Mouse (Mus musculus) small intestine, adult 2 months (tissue): ENCODE measurements around the gene Spag8. TPM values are rescaled to one million over a fixed set of nuclear protein-coding genes. Genes with fewer than 3 reads are reported as not detected.
A peak's percentile ranks its signal among the peaks of the same experiment; 100 is the strongest.

Experiments
- H3K27ac ChIP-seq: fragments of 200-500 bp; 2 replicates; pipeline ENCODE4 v1.5.1; 2012; ENCODE audit warnings: low read depth, low read length, control low read depth, inconsistent platforms; ENCODE audit not compliant: insufficient read depth
- H3K27me3 ChIP-seq: fragments of 200-500 bp; 2 replicates; pipeline ENCODE4 v1.6.1; 2012; ENCODE audit warnings: mild to moderate bottlenecking, moderate library complexity, low read length, inconsistent platforms; ENCODE audit not compliant: control insufficient read depth, insufficient read depth
- H3K36me3 ChIP-seq: fragments of 200-500 bp; 2 replicates; pipeline ENCODE4 v1.6.1; 2012; ENCODE audit warnings: mild to moderate bottlenecking, low read length, control low read depth, inconsistent platforms; ENCODE audit not compliant: control insufficient read depth, insufficient read depth
- H3K4me1 ChIP-seq: fragments of 200-500 bp; 2 replicates; pipeline ENCODE4 v1.6.1; 2012; ENCODE audit warnings: low read length, inconsistent platforms, mixed read lengths; ENCODE audit not compliant: control insufficient read depth, insufficient read depth, insufficient read length
- H3K4me3 ChIP-seq: fragments of 200-500 bp; 2 replicates; pipeline ENCODE4 v1.5.1; 2012; ENCODE audit warnings: low read depth, mild to moderate bottlenecking, control low read depth, inconsistent platforms, low read length, moderate library complexity
- CTCF ChIP-seq: fragments of 200-500 bp; IDR thresholded peaks from 2 replicates; pipeline ENCODE4 v1.5.1; 2012; ENCODE audit warnings: low read depth, mild to moderate bottlenecking, control low read depth, inconsistent platforms, low read length, moderate library complexity, mixed read lengths; ENCODE audit not compliant: insufficient replicate concordance, insufficient read length; ENCODE audit errors: extremely low read depth
- POLR2A ChIP-seq: fragments of 200-500 bp; IDR thresholded peaks from 2 replicates; pipeline ENCODE4 v1.6.1; 2012; ENCODE audit warnings: low read depth, mild to moderate bottlenecking, control low read depth, inconsistent platforms, low read length, moderate library complexity
- WGBS: fragments of 180-500 bp; shearing (Covaris S2); methylation state at CpG from one replicate; pipeline ENCODE4 v1.1.7; 2018; 5-methylcytosine and 5-hydroxymethylcytosine counted together
- polyA plus RNA-seq: library from polyadenylated mRNA; depleted of rRNA; stranded (reverse); fragments of >200 nt; gene quantifications from 2 replicates; pipeline ENCODE4 v1.2.3, GENCODE M21; 2012

Gene Spag8
- polyA plus RNA-seq, 1 experiment: 0.63 TPM

DNA sequence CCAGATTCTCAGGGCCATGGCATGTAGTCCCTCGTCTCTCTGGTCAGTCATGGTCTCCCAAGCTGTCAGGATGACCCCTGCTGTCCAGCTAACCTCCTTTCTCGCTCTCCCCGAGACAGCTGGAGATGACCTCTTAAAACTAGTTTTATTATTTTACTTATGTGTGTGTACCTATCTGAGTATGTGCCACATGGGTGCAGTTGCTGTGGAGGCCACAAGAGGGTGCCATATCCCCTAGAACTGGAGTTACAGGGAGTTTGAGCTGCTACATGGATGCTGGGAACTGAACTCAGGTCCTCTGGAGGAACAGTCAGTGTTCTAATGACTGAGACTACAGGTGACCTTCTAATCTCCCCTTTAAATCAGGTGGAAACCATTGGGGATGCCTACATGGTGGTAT, 3.6 kb downstream of the Spag8 start:
- no peak overlapping the region for H3K4me3 ChIP-seq
- TF ChIP-seq CTCF: peak; percentile 8; the same call in 1 of the 2 replicates
- no peak for TF ChIP-seq POLR2A
- 94% methylated on average over 3 of the region's 3 CpGs for WGBS

DNA sequence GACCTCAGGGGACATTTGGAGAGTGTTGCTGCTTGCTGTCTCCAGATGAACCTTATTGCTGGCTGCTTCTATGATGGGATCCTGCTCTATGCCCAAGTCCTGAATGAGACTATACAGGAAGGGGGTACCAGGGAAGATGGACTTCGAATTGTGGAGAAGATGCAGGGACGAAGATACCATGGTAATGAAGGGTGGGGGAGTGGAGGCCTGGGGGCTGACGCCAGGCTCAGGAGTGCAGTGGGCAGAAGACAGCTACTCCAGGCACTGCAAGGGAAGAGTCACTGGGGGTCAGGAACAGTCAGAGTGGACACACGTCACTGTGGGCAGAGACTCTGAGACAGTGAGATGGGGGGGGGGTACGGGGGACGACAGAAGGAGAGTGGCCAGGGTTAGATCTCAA, 12.9 kb downstream of the Spag8 start:
- 86% methylated on average over 6 of the region's 6 CpGs for WGBS

More for the DNA sequence above, 3.6 kb downstream of the Spag8 start:
- Histone ChIP-seq H3K27me3 (no peaks in the 10 kb centered on the region), H3K4me1 (no peaks in the 10 kb centered on the region), H3K27ac (no peak overlapping the region), H3K36me3 (no peaks in the 10 kb centered on the region)

DNA sequence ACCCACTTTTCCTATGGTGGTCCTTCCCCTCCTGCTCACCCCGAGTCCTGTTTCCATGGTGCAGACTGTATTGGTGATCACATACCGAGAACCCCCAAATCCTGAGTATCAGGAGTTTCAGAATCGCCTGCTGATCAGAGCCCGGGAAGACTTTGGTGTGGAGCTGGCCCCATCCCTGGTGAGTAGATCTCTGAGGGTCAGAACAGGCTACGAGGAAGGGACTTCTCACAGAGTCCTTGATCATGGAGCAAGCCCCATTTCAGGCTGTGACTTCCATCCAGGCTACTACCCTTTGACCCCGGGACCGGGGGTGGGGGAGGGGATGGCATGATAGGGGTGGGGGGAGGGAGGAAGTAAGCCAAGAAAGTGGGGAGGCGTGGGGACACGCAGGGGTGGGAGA, 13.3 kb downstream of the Spag8 start:
- WGBS: 69% methylated on average over 9 of the region's 9 CpGs
- TF ChIP-seq CTCF: no peak
- no peaks in the 10 kb centered on the region for H3K4me1 ChIP-seq
- no peaks in the 10 kb centered on the region for H3K36me3 ChIP-seq
- no peak overlapping the region for H3K4me3 ChIP-seq
- no peaks in the 10 kb centered on the region for H3K27me3 ChIP-seq
- no peak overlapping the region for H3K27ac ChIP-seq

More for the DNA sequence above, 12.9 kb downstream of the Spag8 start:
- Histone ChIP-seq H3K4me1 (no peaks in the 10 kb centered on the region), H3K36me3 (no peaks in the 10 kb centered on the region), H3K4me3 (no peak overlapping the region), H3K27me3 (no peaks in the 10 kb centered on the region), H3K27ac (no peak overlapping the region)
- no peak for TF ChIP-seq CTCF
- TF ChIP-seq POLR2A: no peak

DNA sequence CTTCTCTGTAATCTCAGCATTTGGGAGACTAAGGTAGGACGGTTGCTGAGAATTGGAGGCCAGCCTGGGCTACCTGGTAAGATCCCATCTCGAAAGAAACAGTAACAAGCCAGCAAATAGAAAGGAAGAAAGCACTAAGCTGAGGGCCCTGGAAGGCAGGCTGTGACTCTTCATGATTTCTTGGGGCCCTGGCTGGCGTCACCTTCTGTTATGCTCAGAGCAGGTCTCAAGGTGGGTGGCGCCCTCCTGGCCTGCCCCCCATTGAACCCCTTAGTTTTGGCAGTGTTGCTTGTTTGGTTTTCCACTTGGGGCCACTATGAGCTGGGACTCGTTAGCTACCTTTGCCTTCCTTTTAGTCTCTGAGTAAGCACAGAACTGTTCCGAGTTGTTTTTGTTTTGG, 16.6 kb downstream of the Spag8 start:
- Histone ChIP-seq H3K4me1 (no peaks in the 10 kb centered on the region; the same call in 1 of the 2 replicates), H3K36me3 (no peaks in the 10 kb centered on the region), H3K4me3 (no peak overlapping the region), H3K27me3 (0 out of 2 replicates have a peak, but pooled peaks cover 2% of the 10 kb centered on the region), H3K27ac (no peak overlapping the region)
- TF ChIP-seq CTCF (no peak), POLR2A (no peak)
- WGBS: 68% methylated on average over 6 of the region's 6 CpGs

DNA sequence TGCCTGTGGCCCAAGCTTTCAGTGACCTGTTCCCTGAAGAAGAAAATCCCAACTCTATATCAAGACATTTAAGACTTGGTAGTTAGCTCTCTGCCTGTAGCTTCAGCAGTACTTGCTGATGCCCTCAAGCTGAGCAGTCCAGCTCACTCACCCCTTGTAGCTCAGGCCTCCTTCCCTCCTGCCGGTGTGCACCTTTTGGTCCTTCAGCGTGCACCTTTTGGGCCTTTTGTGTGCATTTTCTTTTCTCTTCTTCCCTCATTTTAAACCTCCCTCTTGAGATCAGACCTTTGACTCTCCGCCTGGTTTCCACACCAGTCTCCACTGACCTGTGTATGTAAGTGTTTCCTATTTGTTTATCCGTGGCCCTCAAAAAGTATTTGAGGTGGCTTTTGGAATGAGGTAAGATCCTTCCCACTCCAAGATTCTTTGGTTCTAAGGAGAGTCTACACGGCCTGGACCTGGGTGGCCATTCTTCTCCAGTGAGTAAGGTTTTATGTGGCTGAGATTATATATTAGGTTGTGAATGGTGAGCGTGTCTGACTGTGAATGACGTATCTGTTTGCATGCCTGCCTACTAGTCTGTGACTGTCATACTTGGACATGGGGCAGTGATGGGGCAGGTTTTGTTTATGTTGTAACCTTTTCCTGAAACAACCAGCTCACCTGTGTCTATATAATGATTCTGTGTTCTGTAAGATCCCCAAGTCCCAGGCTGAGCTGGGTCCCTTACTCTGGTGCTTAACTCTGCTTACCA, 18.6 kb downstream of the Spag8 start:
- Histone ChIP-seq H3K27ac (no peak overlapping the region), H3K4me3 (no peak overlapping the region), H3K27me3 (peaks cover 13% of the 10 kb centered on the region; the same call in 1 of the 2 replicates), H3K4me1 (peaks cover 3% of the 10 kb centered on the region; the same call in 1 of the 2 replicates), H3K36me3 (no peaks in the 10 kb centered on the region)
- WGBS: 83% methylated on average over 7 of the region's 7 CpGs
- TF ChIP-seq POLR2A (no peak), CTCF (no peak)

DNA sequence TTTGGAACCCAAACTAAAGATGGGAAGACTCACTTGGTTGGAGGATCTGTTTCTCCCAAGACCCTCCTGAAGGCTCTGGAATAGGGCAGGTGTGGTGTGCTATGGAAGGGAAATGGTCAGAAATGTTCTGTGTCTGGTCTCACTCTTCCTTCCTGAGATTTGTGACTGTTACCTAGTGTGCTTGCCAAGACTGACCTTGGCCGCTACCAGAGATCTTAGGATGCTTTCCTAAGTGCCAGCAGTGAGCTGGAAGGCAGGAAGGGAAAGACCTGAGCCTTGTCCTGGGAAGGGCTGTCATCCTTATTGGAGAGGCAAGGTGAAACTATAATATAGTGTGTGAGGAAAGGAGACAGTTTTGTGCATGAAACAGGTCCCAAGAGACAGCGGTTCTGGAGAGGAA, 19.7 kb downstream of the Spag8 start:
- H3K27ac ChIP-seq: no peak overlapping the region
- H3K36me3 ChIP-seq: no peaks in the 10 kb centered on the region
- 88% methylated on average over 2 of the region's 2 CpGs for WGBS
- peaks cover 13% of the 10 kb centered on the region; the same call in 1 of the 2 replicates for H3K27me3 ChIP-seq
- no peak overlapping the region for H3K4me3 ChIP-seq
- H3K4me1 ChIP-seq: peaks cover 3% of the 10 kb centered on the region; the same call in 1 of the 2 replicates
- no peak for TF ChIP-seq POLR2A
- TF ChIP-seq CTCF: no peak

DNA sequence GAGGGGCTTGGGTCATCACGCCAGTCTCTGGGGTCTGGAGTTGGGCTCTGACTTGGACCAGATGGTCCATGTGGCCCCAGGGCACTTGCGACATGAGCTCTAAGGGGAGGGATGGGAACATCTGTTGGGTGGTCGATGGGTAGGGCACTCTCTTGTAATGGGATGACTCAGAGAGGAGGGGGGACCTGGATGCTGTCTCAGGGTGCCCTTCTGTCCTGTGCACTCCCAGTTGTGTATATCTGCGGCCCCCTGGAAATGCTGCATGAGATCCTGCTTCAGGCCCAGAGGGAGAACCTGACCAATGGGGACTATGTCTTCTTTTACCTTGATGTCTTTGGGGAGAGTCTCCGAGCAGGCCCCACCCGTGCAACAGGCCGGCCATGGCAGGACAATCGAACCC, 20.1 kb downstream of the Spag8 start:
- Histone ChIP-seq H3K27me3 (peaks cover 13% of the 10 kb centered on the region; the same call in 1 of the 2 replicates), H3K36me3 (no peaks in the 10 kb centered on the region), H3K27ac (no peak overlapping the region), H3K4me1 (peaks cover 3% of the 10 kb centered on the region; the same call in 1 of the 2 replicates), H3K4me3 (no peak overlapping the region)
- TF ChIP-seq CTCF (no peak), POLR2A (no peak)
- 84% methylated on average over 8 of the region's 8 CpGs for WGBS
